Mouse (Mus musculus) frontal cortex, adult (tissue): ENCODE measurements at regions not wholly inside any gene's neighbourhood (a gene's known extent, or its start where the extent isn't known, plus 50 kb on each side); places are given as distances from the start of the nearest gene placed in this dataset.

Source experiments
- ATAC-seq: cut with Nextera tagmentation; 2 replicates; pipeline ENCODE4 v1.9.2; 2017; ENCODE audit warnings: mild to moderate bottlenecking, moderate library complexity, mixed read lengths; ENCODE audit not compliant: low TSS enrichment

GRCm38 (mm10) chr19:60032667-60033066 is 89.2 kb upstream of the Rab11fip2 start:
- no peak for ATAC-seq

- ATAC-seq, result no peak
Observed at GRCm38 (mm10) chr19:60030212-60030788, 86.8 kb upstream of the Rab11fip2 start.

- ATAC-seq, result no peak
Observed at GRCm38 (mm10) chr19:60029720-60030119, 86.3 kb upstream of the Rab11fip2 start.

- no peak for ATAC-seq
Observed at GRCm38 (mm10) chr19:60015614-60016300, 72.3 kb upstream of the Rab11fip2 start.

GRCm38 (mm10) chr19:59995557-59995956 is 52.1 kb upstream of the Rab11fip2 start:
- ATAC-seq, result peak; percentile 74
